Mouse (Mus musculus) liver, embryonic 16.5 days (tissue): ENCODE results near the gene Ppp4r3a. TPM values are rescaled to one million over a fixed set of nuclear protein-coding genes. Genes with fewer than 3 reads are reported as not detected.
"Not testable (repeated sequence)": the region's sequence is repeated elsewhere in the genome, so short reads cannot be mapped to it uniquely, and the experiment has no call there.

ENCODE experiments used
- ATAC-seq: fragments of 200-750 bp; cut with Nextera tagmentation; 2 replicates; pipeline ENCODE4 v1.8.0; 2017; ENCODE audit warnings: low read depth, mild to moderate bottlenecking, moderate number of reproducible peaks, moderate library complexity
- H3K27ac ChIP-seq: fragments of 300-500 bp; sonication (generic); 2 replicates; pipeline ENCODE4 v1.5.1; 2014; ENCODE audit warnings: mild to moderate bottlenecking, low read length
- H3K27me3 ChIP-seq: fragments of 300-500 bp; sonication (generic); 2 replicates; pipeline ENCODE4 v1.6.1; 2014; ENCODE audit warnings: low read depth, low read length, mixed read lengths; ENCODE audit not compliant: control insufficient read depth, insufficient read depth
- H3K36me3 ChIP-seq: fragments of 300-500 bp; sonication (generic); 2 replicates; pipeline ENCODE4 v1.6.1; 2014; ENCODE audit warnings: mild to moderate bottlenecking; ENCODE audit not compliant: control insufficient read depth, insufficient read depth
- H3K4me1 ChIP-seq: fragments of 300-500 bp; sonication (generic); 2 replicates; pipeline ENCODE4 v1.6.1; 2014; ENCODE audit warnings: low read depth, low read length, mixed read lengths; ENCODE audit not compliant: control insufficient read depth
- H3K4me2 ChIP-seq: fragments of 300-500 bp; sonication (generic); 2 replicates; pipeline ENCODE4 v1.6.1; 2014; ENCODE audit warnings: low read depth, low read length, mixed read lengths
- H3K4me3 ChIP-seq: fragments of 300-500 bp; sonication (generic); 2 replicates; pipeline ENCODE4 v1.5.1; 2014; ENCODE audit warnings: low read depth, mild to moderate bottlenecking, low read length
- H3K9ac ChIP-seq: fragments of 300-500 bp; sonication (generic); 2 replicates; pipeline ENCODE4 v1.6.1; 2014; ENCODE audit warnings: low read depth, low read length
- H3K9me3 ChIP-seq: fragments of 300-500 bp; sonication (generic); replicated peaks from 2 replicates; pipeline ENCODE4 v1.6.1; 2016; ENCODE audit warnings: low read length; ENCODE audit not compliant: control insufficient read depth
- WGBS: fragments of 180-500 bp; shearing (Covaris S2); extraction: QIAGEN DNeasy Blood & Tissue Kit; methylation state at CpG from one replicate; pipeline ENCODE4 v1.1.7; 2014; ENCODE audit not compliant: insufficient replicate concordance; 5-methylcytosine and 5-hydroxymethylcytosine counted together
- polyA plus RNA-seq: library from polyadenylated mRNA; unstranded; fragments of >200 nt; fragmentation: Nextera tagmentation; extraction: Ambion mirVana; gene quantifications from 2 replicates; pipeline ENCODE4 v1.2.1, GENCODE M21; 2015

Gene Ppp4r3a
- polyA plus RNA-seq, 1 experiment from 2014 or later, result 15.0 TPM

DNA sequence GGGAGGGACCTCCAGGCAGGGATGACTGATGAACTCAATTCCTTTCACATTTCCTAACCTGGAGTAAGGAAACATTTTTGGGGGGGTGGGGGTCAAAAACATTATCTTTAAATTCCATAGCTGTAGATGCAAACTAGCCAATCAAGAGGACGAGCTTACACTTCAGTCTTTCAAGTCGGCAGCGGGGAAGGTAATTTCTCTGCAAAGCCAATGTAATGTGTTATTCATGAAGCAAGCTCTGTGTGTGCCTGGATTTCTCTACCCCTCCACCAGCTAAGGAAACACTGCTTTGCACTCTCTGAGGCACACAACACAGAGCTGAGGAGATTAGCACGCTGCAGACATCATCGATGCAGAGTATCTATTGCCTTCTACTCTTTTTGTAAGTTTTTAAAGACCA is 64.5 kb downstream of the Ppp4r3a start:
- ATAC-seq, result no peak
- peaks cover 8% of the 10 kb centered on the region; the same call in 1 of the 2 replicates for H3K36me3 ChIP-seq
- no peak overlapping the region for H3K9ac ChIP-seq
- no peaks in the 10 kb centered on the region for H3K27me3 ChIP-seq
- no peak overlapping the region for H3K4me2 ChIP-seq
- no peak overlapping the region for H3K4me3 ChIP-seq
- H3K4me1 ChIP-seq, result peaks cover 52% of the 10 kb centered on the region
- H3K9me3 ChIP-seq, result no peaks in the 10 kb centered on the region
- peak overlapping the region; percentile 9; the same call in 1 of the 2 replicates for H3K27ac ChIP-seq
- 69% methylated on average over 5 of the region's 5 CpGs for WGBS

DNA sequence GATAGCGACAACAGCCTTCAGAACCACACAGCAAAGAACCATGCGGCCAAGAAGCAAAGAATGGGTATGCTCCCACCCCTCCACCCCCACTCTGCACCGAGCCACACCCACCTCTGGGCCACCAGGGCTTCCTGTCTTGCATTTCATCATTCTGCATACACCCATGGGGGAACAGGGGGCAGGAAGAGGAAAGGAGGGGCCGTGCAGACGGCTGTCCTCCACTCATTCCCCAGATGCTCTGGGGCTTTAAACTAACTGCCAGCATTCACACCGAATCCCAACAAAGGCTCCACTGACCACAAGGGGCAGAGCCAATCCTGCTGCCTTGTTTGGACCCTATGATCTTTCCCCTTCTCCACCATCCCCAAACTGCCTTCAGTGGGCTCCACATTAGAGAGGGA is 65.5 kb downstream of the Ppp4r3a start:
- WGBS, result 5% methylated on average over 6 of the region's 6 CpGs
- ATAC-seq, result peak; percentile 26; the same call in 1 of the 2 replicates
- no peaks in the 10 kb centered on the region for H3K9me3 ChIP-seq
- no peaks in the 10 kb centered on the region for H3K27me3 ChIP-seq
- peak overlapping the region; percentile 15 for H3K4me2 ChIP-seq
- H3K4me1 ChIP-seq, result peaks cover 55% of the 10 kb centered on the region
- peaks cover 8% of the 10 kb centered on the region; the same call in 1 of the 2 replicates for H3K36me3 ChIP-seq
- peak overlapping the region; percentile 71 for H3K27ac ChIP-seq
- no peak overlapping the region for H3K4me3 ChIP-seq
- H3K9ac ChIP-seq, result peak overlapping the region; percentile 0; the same call in 1 of the 2 replicates

DNA sequence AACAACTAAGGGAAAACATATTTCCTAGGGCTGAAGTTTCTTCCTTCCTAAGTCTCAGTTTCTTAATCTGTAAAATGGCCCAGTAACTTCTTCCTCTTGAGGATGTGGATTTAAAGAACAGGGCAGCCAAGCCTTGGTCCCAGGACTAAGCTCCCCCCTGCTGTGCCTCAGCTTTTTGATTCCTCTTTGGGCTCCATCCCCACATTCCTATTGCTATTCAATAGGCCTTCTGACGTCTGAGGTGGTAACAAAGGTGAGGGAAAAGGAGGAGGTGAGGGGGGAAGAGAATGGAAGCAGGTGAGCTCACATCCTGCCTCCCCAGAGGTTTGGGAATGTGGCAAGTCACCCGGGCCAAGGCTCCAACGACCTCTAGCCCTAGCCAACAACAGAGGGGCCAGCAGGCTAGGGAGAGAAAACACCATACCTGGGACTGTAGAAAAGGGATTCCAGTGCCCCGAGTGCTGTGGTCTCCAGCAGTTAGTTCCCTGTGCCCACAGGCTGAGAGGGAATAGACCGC is 67.0 kb downstream of the Ppp4r3a start:
- Histone ChIP-seq H3K4me3 (no peak overlapping the region), H3K27ac (peak overlapping the region; percentile 58), H3K36me3 (peaks cover 4% of the 10 kb centered on the region; the same call in 1 of the 2 replicates), H3K27me3 (no peaks in the 10 kb centered on the region), H3K4me2 (no peak overlapping the region), H3K4me1 (peaks cover 68% of the 10 kb centered on the region), H3K9me3 (no peaks in the 10 kb centered on the region), H3K9ac (no peak overlapping the region)
- no peak for ATAC-seq
- 52% methylated on average over 5 of the region's 5 CpGs for WGBS

DNA sequence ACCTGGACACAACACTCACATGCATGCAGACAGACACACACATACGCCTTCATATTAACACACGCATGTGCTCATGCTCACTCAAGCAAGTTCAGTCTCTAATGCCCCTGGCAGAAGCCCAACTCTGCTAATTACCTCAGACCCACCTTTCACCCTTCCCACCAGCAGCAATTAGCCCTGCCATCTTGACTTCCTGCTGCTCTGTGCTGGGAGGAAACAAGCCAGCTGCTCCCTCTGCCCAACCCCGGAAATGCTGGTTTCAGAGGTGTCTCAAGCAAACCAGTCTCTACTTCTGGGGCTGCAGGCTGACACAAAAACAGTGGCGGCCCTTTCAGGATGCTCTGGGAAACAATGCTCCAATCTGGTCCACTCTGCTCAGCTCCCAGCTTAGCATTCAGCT is 67.6 kb downstream of the Ppp4r3a start:
- no peak for ATAC-seq
- Histone ChIP-seq H3K9ac (no peak overlapping the region), H3K4me2 (peak overlapping the region; percentile 30)

DNA sequence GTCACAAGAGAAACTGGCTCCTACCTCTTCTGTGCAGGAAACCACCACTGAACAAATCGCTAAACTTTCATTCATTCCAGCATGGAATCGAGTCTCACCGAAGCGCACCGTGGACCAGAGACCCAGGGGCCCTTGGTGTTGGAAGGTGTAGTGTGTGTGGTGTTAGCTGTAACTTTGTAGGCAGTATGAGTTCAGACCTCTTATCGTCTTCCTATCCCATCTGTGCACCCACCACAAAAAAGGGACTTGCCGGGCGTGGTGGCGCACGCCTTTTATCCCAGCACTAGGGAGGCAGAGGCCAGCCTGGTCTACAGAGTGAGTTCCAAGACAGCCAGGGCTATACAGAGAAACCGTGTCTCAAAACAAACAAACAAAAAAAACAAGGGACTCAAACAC is 68.3 kb downstream of the Ppp4r3a start:
- WGBS, result 33% methylated on average over 11 of the region's 11 CpGs
- no peaks in the 10 kb centered on the region for H3K27me3 ChIP-seq
- peaks cover 79% of the 10 kb centered on the region for H3K4me1 ChIP-seq
- H3K4me3 ChIP-seq, result no peak overlapping the region
- H3K9ac ChIP-seq, result peak overlapping the region; percentile 6; the same call in 1 of the 2 replicates
- H3K9me3 ChIP-seq, result no peaks in the 10 kb centered on the region
- H3K4me2 ChIP-seq, result peak overlapping the region; percentile 30; the same call in 1 of the 2 replicates
- ATAC-seq, result peak; percentile 55
- H3K36me3 ChIP-seq, result no peaks in the 10 kb centered on the region
- peak overlapping the region; percentile 2; the same call in 1 of the 2 replicates for H3K27ac ChIP-seq

More for the DNA sequence above, 67.6 kb downstream of the Ppp4r3a start:
- H3K4me1 ChIP-seq, result peaks cover 72% of the 10 kb centered on the region
- peak overlapping the region; percentile 58 for H3K27ac ChIP-seq
- H3K4me3 ChIP-seq, result no peak overlapping the region
- H3K27me3 ChIP-seq, result no peaks in the 10 kb centered on the region
- WGBS, result 42% methylated on average over 4 of the region's 4 CpGs
- no peaks in the 10 kb centered on the region for H3K9me3 ChIP-seq
- peaks cover 4% of the 10 kb centered on the region; the same call in 1 of the 2 replicates for H3K36me3 ChIP-seq

DNA sequence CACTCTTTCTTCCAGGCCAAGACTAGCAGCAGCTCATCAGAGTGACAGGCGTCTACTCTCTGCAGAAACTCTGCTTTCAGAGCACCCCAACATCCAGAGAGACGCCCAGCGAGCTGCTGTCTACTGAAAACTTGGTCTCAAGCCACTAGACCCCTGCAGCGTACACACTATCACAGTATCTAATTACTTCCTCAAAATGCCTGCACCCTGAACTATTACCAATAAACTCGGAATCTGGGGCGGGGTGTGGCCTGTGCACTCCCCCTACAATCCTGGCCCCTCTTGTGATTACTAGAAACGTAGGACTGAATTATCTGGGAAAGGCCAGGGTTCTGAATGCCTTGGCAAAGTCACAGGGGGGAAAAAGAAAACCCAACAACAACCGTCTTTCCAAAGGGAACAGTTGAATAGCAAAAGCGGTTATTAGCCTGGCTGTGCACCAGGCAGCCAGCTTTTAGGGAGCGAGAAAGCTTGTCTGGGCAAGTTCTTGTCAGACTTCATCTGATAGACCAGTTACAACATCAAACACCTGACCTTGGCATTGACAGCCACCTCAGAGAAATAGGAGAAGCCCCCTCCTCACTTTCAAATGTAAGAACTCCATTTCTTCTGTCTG is 68.8 kb downstream of the Ppp4r3a start:
- Histone ChIP-seq H3K9ac (peak overlapping the region; percentile 6; the same call in 1 of the 2 replicates), H3K4me2 (no peak overlapping the region)
- no peak for ATAC-seq

DNA sequence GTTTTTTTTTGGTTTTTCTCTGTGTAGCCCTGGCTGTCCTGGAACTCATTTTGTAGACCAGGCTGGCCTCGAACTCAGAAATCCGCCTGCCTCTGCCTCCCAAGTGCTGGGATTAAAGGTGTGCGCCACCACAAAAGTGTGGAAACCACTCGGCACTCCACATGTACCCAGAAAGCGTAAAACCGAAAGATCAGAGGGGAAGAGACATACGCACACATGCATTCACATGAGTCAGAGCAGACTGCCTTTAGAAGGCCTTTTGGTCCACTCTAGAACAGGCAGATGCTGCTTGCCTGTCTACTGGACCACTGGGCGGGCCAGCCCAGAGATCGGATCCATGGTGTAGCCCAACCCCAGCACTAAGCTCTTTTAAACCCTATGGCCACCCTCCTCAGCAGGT is 69.8 kb downstream of the Ppp4r3a start:
- H3K36me3 ChIP-seq, H3K27ac ChIP-seq, H3K27me3 ChIP-seq, H3K4me2 ChIP-seq, H3K9ac ChIP-seq, ATAC-seq, H3K4me3 ChIP-seq, H3K9me3 ChIP-seq: not testable (repeated sequence)
- WGBS, result 86% methylated on average over 9 of the region's 9 CpGs
- H3K4me1 ChIP-seq, result peaks cover 88% of the 10 kb centered on the region

More for the DNA sequence above, 68.8 kb downstream of the Ppp4r3a start:
- H3K27ac ChIP-seq, result peak overlapping the region; percentile 2; the same call in 1 of the 2 replicates
- H3K4me1 ChIP-seq, result peaks cover 84% of the 10 kb centered on the region
- H3K36me3 ChIP-seq, result no peaks in the 10 kb centered on the region
- no peaks in the 10 kb centered on the region for H3K9me3 ChIP-seq
- H3K27me3 ChIP-seq, result no peaks in the 10 kb centered on the region
- no peak overlapping the region for H3K4me3 ChIP-seq
- 44% methylated on average over 10 of the region's 10 CpGs for WGBS

DNA sequence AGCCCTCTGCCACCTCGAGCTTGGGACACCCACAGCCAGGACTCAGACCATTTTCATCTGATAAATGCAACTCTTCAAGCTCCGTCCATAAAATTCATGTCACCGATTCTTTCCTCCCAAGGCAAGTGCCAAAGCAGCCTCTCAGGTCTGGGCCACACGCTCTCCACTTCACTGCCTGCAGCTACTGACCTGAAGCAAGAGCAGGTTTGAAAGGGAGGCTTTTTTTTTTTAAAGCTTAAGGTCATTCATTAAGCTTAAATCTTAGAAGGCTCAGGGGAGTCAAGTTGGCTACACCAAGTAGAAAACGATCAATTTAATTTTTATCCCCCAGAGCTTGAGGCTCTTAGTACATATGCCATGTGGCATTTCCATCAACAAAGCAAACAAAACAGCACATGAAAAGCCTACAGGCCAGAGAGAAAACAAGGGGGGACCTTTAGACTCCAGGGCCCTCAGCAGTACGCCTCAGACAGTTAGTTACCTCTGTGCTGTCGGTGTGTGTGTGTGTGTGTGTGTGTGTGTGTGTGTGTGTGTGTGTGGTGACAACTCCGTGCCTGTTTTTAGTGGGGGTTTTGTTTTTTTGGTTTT is 70.3 kb downstream of the Ppp4r3a start:
- H3K9ac ChIP-seq, result no peak overlapping the region
- H3K36me3 ChIP-seq, result no peaks in the 10 kb centered on the region
- no peaks in the 10 kb centered on the region for H3K27me3 ChIP-seq
- ATAC-seq, result no peak
- WGBS, result 60% methylated on average over 8 of the region's 8 CpGs
- H3K4me2 ChIP-seq, result no peak overlapping the region
- no peaks in the 10 kb centered on the region for H3K9me3 ChIP-seq
- no peak overlapping the region for H3K4me3 ChIP-seq
- H3K4me1 ChIP-seq, result peaks cover 88% of the 10 kb centered on the region
- no peak overlapping the region for H3K27ac ChIP-seq
